Mouse (Mus musculus) left cerebral cortex, adult 8-10 months (tissue): Measurements from ENCODE around the gene Tll2. TPM values are rescaled to one million over a fixed set of nuclear protein-coding genes. Genes with fewer than 3 reads are reported as not detected.

Source experiments
- total RNA-seq, 4 experiments: library from RNA; stranded (reverse); gene quantifications; 2 replicates each; pipeline ENCODE4 v1.2.4; 2022

The Tll2 gene
- total RNA-seq, 4 experiments from 2014 or later = 0.64 to 0.96 (median 0.80) TPM

Other genes with a start within 250 kb of the Tll2 start
- 10 to 100 TPM in 3 of 4 experiments, 1 to 10 TPM in 1; 9.6 to 13.5 (median 10.9) TPM for gene Blnk, start 212.3 kb downstream of the Tll2 start, total RNA-seq
- not detected for gene Dntt, start 177.6 kb downstream of the Tll2 start, total RNA-seq
- gene Opalin, start 129.7 kb downstream of the Tll2 start, total RNA-seq = 10 to 100 TPM; 16.9 to 18.5 (median 18.1) TPM
- 100 to 1,000 TPM; 119 to 131 (median 126) TPM for gene Tm9sf3, start 57.2 kb upstream of the Tll2 start, total RNA-seq
- gene Pik3ap1, start 178.3 kb upstream of the Tll2 start, total RNA-seq = 1 to 10 TPM; 2.3 to 5.0 (median 3.6) TPM